Mouse (Mus musculus): Measurements from ENCODE around the gene Kif2a. TPM values are rescaled to one million over a fixed set of nuclear protein-coding genes. Genes with fewer than 3 reads are reported as not detected.

Gene Kif2a
- polyA plus RNA-seq, 1 experiment: 31.7 TPM

GRCm38 (mm10) chr13:106996891-106997290, 25.0 kb downstream of the Kif2a start:
- no peak for TF ChIP-seq POLR2A (IDR thresholded peaks at IDR 0.05; ENCODE audit: extremely low read depth, insufficient read depth, low read length)
- no peak for TF ChIP-seq CTCF (IDR thresholded peaks at IDR 0.05; ENCODE audit: extremely low read depth, insufficient read depth, low read length)
- H3K27ac ChIP-seq (ENCODE audit: insufficient read depth, low read length): no peak overlapping the region
- peaks cover 3% of the 10 kb centered on the region for H3K4me1 ChIP-seq (ENCODE audit: control insufficient read depth, insufficient read depth, low read length)
- no peak overlapping the region for H3K4me3 ChIP-seq (ENCODE audit: insufficient read depth, low read length)

- TF ChIP-seq CTCF (IDR thresholded peaks at IDR 0.05; ENCODE audit: extremely low read depth, insufficient read depth, low read length): no peak
- no peak for TF ChIP-seq POLR2A (IDR thresholded peaks at IDR 0.05; ENCODE audit: extremely low read depth, insufficient read depth, low read length)
- H3K4me3 ChIP-seq (ENCODE audit: insufficient read depth, low read length): no peak overlapping the region
- no peaks in the 10 kb centered on the region for H3K4me1 ChIP-seq (ENCODE audit: control insufficient read depth, insufficient read depth, low read length)
- no peak overlapping the region for H3K27ac ChIP-seq (ENCODE audit: insufficient read depth, low read length)
These were observed 60.4 kb downstream of the Kif2a start for GRCm38 (mm10) chr13:106961496-106961895.

- H3K27ac ChIP-seq (ENCODE audit: insufficient read depth, low read length): no peak overlapping the region
- no peak overlapping the region for H3K4me3 ChIP-seq (ENCODE audit: insufficient read depth, low read length)
- no peaks in the 10 kb centered on the region for H3K4me1 ChIP-seq (ENCODE audit: control insufficient read depth, insufficient read depth, low read length)
- TF ChIP-seq CTCF (IDR thresholded peaks at IDR 0.05; ENCODE audit: extremely low read depth, insufficient read depth, low read length) (no peak), POLR2A (IDR thresholded peaks at IDR 0.05; ENCODE audit: extremely low read depth, insufficient read depth, low read length) (no peak)
These were observed 61.4 kb downstream of the Kif2a start for GRCm38 (mm10) chr13:106960557-106960956.

GRCm38 (mm10) chr13:106958286-106958685, 63.6 kb downstream of the Kif2a start:
- no peak overlapping the region for H3K27ac ChIP-seq (ENCODE audit: insufficient read depth, low read length)
- TF ChIP-seq CTCF (IDR thresholded peaks at IDR 0.05; ENCODE audit: extremely low read depth, insufficient read depth, low read length) (no peak), POLR2A (IDR thresholded peaks at IDR 0.05; ENCODE audit: extremely low read depth, insufficient read depth, low read length) (no peak)
- no peak overlapping the region for H3K4me3 ChIP-seq (ENCODE audit: insufficient read depth, low read length)
- no peaks in the 10 kb centered on the region; the same call in 1 of the 2 replicates for H3K4me1 ChIP-seq (ENCODE audit: control insufficient read depth, insufficient read depth, low read length)

- Histone ChIP-seq H3K4me3 (ENCODE audit: insufficient read depth, low read length) (no peak overlapping the region), H3K4me1 (ENCODE audit: control insufficient read depth, insufficient read depth, low read length) (no peaks in the 10 kb centered on the region; the same call in 1 of the 2 replicates), H3K27ac (ENCODE audit: insufficient read depth, low read length) (no peak overlapping the region)
- TF ChIP-seq POLR2A (IDR thresholded peaks at IDR 0.05; ENCODE audit: extremely low read depth, insufficient read depth, low read length): no peak
- no peak for TF ChIP-seq CTCF (IDR thresholded peaks at IDR 0.05; ENCODE audit: extremely low read depth, insufficient read depth, low read length)
These were observed 64.4 kb downstream of the Kif2a start for GRCm38 (mm10) chr13:106957554-106957953.

- no peak overlapping the region for H3K4me3 ChIP-seq (ENCODE audit: insufficient read depth, low read length)
These were observed 67.0 kb downstream of the Kif2a start for GRCm38 (mm10) chr13:106954880-106955279.

GRCm38 (mm10) chr13:106947583-106947982, 74.3 kb downstream of the Kif2a start:
- no peak for TF ChIP-seq POLR2A (IDR thresholded peaks at IDR 0.05; ENCODE audit: extremely low read depth, insufficient read depth, low read length)
- no peak for TF ChIP-seq CTCF (IDR thresholded peaks at IDR 0.05; ENCODE audit: extremely low read depth, insufficient read depth, low read length)
- peaks cover 3% of the 10 kb centered on the region; the same call in 1 of the 2 replicates for H3K4me1 ChIP-seq (ENCODE audit: control insufficient read depth, insufficient read depth, low read length)
- peak overlapping the region; percentile 97 for H3K4me3 ChIP-seq (ENCODE audit: insufficient read depth, low read length)
- H3K27ac ChIP-seq (ENCODE audit: insufficient read depth, low read length): no peak overlapping the region

More at GRCm38 (mm10) chr13:106954880-106955279, 67.0 kb downstream of the Kif2a start:
- Histone ChIP-seq H3K4me1 (ENCODE audit: control insufficient read depth, insufficient read depth, low read length) (no peaks in the 10 kb centered on the region; the same call in 1 of the 2 replicates), H3K27ac (ENCODE audit: insufficient read depth, low read length) (no peak overlapping the region)
- TF ChIP-seq CTCF (IDR thresholded peaks at IDR 0.05; ENCODE audit: extremely low read depth, insufficient read depth, low read length): no peak

GRCm38 (mm10) chr13:106946594-106947540, 75.1 kb downstream of the Kif2a start, which contains the start of gene Dimt1:
Gene Dimt1 (plus strand): TSS chr13:106947127.
- TF ChIP-seq POLR2A (IDR thresholded peaks at IDR 0.05; ENCODE audit: extremely low read depth, insufficient read depth, low read length): peak; percentile 71; the same call in 1 of the 2 replicates
- TF ChIP-seq CTCF (IDR thresholded peaks at IDR 0.05; ENCODE audit: extremely low read depth, insufficient read depth, low read length): no peak
- peak within 1 kb of the TSS; percentile 73 for H3K27ac ChIP-seq (ENCODE audit: insufficient read depth, low read length)
- H3K4me3 ChIP-seq (ENCODE audit: insufficient read depth, low read length): peak within 1 kb of the TSS; percentile 97
- peaks cover 3% of the 10 kb centered on the region; the same call in 1 of the 2 replicates for H3K4me1 ChIP-seq (ENCODE audit: control insufficient read depth, insufficient read depth, low read length)

GRCm38 (mm10) chr13:106945518-106945917, 76.4 kb downstream of the Kif2a start:
- no peak overlapping the region for H3K27ac ChIP-seq (ENCODE audit: insufficient read depth, low read length)
- TF ChIP-seq CTCF (IDR thresholded peaks at IDR 0.05; ENCODE audit: extremely low read depth, insufficient read depth, low read length): no peak
- no peak for TF ChIP-seq POLR2A (IDR thresholded peaks at IDR 0.05; ENCODE audit: extremely low read depth, insufficient read depth, low read length)
- H3K4me3 ChIP-seq (ENCODE audit: insufficient read depth, low read length): no peak overlapping the region
- peaks cover 3% of the 10 kb centered on the region; the same call in 1 of the 2 replicates for H3K4me1 ChIP-seq (ENCODE audit: control insufficient read depth, insufficient read depth, low read length)

Data from cortical plate, adult 2 months (tissue).